Mouse (Mus musculus): ENCODE measurements around the gene Hsdl2. TPM values are rescaled to one million over a fixed set of nuclear protein-coding genes. Genes with fewer than 3 reads are reported as not detected.

Hsdl2 gene
- 40.3 and 44.1 TPM in 2 replicates for polyA plus RNA-seq (2014; fragmentation: Nextera tagmentation; extraction: Ambion mirVana)

- ATAC-seq (ENCODE audit: insufficient read depth, low FRiP score, low TSS enrichment) (peak; percentile 95), DNase-seq (ENCODE audit: low spot score) (peak; percentile 99)
- Histone ChIP-seq H3K4me2 (ENCODE audit: low read depth) (peak within 1 kb of the TSS; percentile 55), H3K27ac (ENCODE audit: low read depth, low read length) (peak within 1 kb of the TSS; percentile 50), H3K9me3 (ENCODE audit: control insufficient read depth, low read length) (no peaks in the 10 kb centered on the region), H3K9ac (ENCODE audit: low read length) (peak within 1 kb of the TSS; percentile 62), H3K27me3 (ENCODE audit: control insufficient read depth, insufficient read depth, low read length) (no peaks in the 10 kb centered on the region), H3K36me3 (ENCODE audit: control insufficient read depth, insufficient read depth, low read length) (no peaks in the 10 kb centered on the region), H3K4me3 (ENCODE audit: low read depth, low read length) (peak within 1 kb of the TSS; percentile 70), H3K4me1 (ENCODE audit: control insufficient read depth, insufficient read depth, low read length) (peaks cover 4% of the 10 kb centered on the region; the same call in 1 of the 2 replicates)
- under 1% methylated on average over 60 of the region's 61 CpGs for WGBS
Observed at GRCm38 (mm10) chr4:59581314-59582185, at the start of gene Hsdl2. TSS of gene Hsdl2 (plus strand) at chr4:59581563.

GRCm38 (mm10) chr4:59533268-59533667, 48.1 kb upstream of the Hsdl2 start:
- no peaks in the 10 kb centered on the region for H3K9me3 ChIP-seq (ENCODE audit: control insufficient read depth, low read length)
- 89% methylated on average over 2 of the region's 2 CpGs for WGBS
- H3K4me1 ChIP-seq (ENCODE audit: control insufficient read depth, insufficient read depth, low read length), result no peaks in the 10 kb centered on the region
- no peak overlapping the region for H3K9ac ChIP-seq (ENCODE audit: low read length)
- H3K27ac ChIP-seq (ENCODE audit: low read depth, low read length), result no peak overlapping the region
- no peak for DNase-seq (ENCODE audit: low spot score)
- H3K36me3 ChIP-seq (ENCODE audit: control insufficient read depth, insufficient read depth, low read length), result no peaks in the 10 kb centered on the region
- no peak overlapping the region for H3K4me2 ChIP-seq (ENCODE audit: low read depth)
- no peaks in the 10 kb centered on the region for H3K27me3 ChIP-seq (ENCODE audit: control insufficient read depth, insufficient read depth, low read length)
- H3K4me3 ChIP-seq (ENCODE audit: low read depth, low read length), result no peak overlapping the region
- no peak for ATAC-seq (ENCODE audit: insufficient read depth, low FRiP score, low TSS enrichment)

- H3K4me2 ChIP-seq (ENCODE audit: low read depth), result no peak overlapping the region
- H3K9ac ChIP-seq (ENCODE audit: low read length), result no peak overlapping the region
Observed at GRCm38 (mm10) chr4:59535624-59536023, 45.7 kb upstream of the Hsdl2 start.

GRCm38 (mm10) chr4:59536281-59536680, 45.1 kb upstream of the Hsdl2 start:
- H3K27ac ChIP-seq (ENCODE audit: low read depth, low read length), result no peak overlapping the region
- no peaks in the 10 kb centered on the region for H3K9me3 ChIP-seq (ENCODE audit: control insufficient read depth, low read length)
- ATAC-seq (ENCODE audit: insufficient read depth, low FRiP score, low TSS enrichment) (no peak), DNase-seq (ENCODE audit: low spot score) (no peak)
- no peaks in the 10 kb centered on the region for H3K36me3 ChIP-seq (ENCODE audit: control insufficient read depth, insufficient read depth, low read length)
- no peaks in the 10 kb centered on the region for H3K27me3 ChIP-seq (ENCODE audit: control insufficient read depth, insufficient read depth, low read length)
- 92% methylated on average over 1 of the region's 1 CpGs for WGBS
- no peak overlapping the region for H3K4me2 ChIP-seq (ENCODE audit: low read depth)
- no peak overlapping the region for H3K4me3 ChIP-seq (ENCODE audit: low read depth, low read length)
- H3K4me1 ChIP-seq (ENCODE audit: control insufficient read depth, insufficient read depth, low read length), result no peaks in the 10 kb centered on the region
- no peak overlapping the region for H3K9ac ChIP-seq (ENCODE audit: low read length)

More at GRCm38 (mm10) chr4:59535624-59536023, 45.7 kb upstream of the Hsdl2 start:
- ATAC-seq (ENCODE audit: insufficient read depth, low FRiP score, low TSS enrichment) (no peak), DNase-seq (ENCODE audit: low spot score) (no peak)
- no peak overlapping the region for H3K27ac ChIP-seq (ENCODE audit: low read depth, low read length)
- H3K27me3 ChIP-seq (ENCODE audit: control insufficient read depth, insufficient read depth, low read length), result no peaks in the 10 kb centered on the region
- no peaks in the 10 kb centered on the region for H3K4me1 ChIP-seq (ENCODE audit: control insufficient read depth, insufficient read depth, low read length)
- H3K36me3 ChIP-seq (ENCODE audit: control insufficient read depth, insufficient read depth, low read length), result no peaks in the 10 kb centered on the region
- no peak overlapping the region for H3K4me3 ChIP-seq (ENCODE audit: low read depth, low read length)
- H3K9me3 ChIP-seq (ENCODE audit: control insufficient read depth, low read length), result no peaks in the 10 kb centered on the region

- DNase-seq (ENCODE audit: low spot score) (no peak), ATAC-seq (ENCODE audit: insufficient read depth, low FRiP score, low TSS enrichment) (no peak)
- Histone ChIP-seq H3K9ac (ENCODE audit: low read length) (no peak overlapping the region), H3K27ac (ENCODE audit: low read depth, low read length) (no peak overlapping the region), H3K4me1 (ENCODE audit: control insufficient read depth, insufficient read depth, low read length) (0 out of 2 replicates have a peak, but pooled peaks cover 3% of the 10 kb centered on the region), H3K4me2 (ENCODE audit: low read depth) (no peak overlapping the region), H3K36me3 (ENCODE audit: control insufficient read depth, insufficient read depth, low read length) (no peaks in the 10 kb centered on the region), H3K9me3 (ENCODE audit: control insufficient read depth, low read length) (no peaks in the 10 kb centered on the region), H3K27me3 (ENCODE audit: control insufficient read depth, insufficient read depth, low read length) (no peaks in the 10 kb centered on the region), H3K4me3 (ENCODE audit: low read depth, low read length) (no peak overlapping the region)
Observed at GRCm38 (mm10) chr4:59543006-59543405, 38.4 kb upstream of the Hsdl2 start.

- Histone ChIP-seq H3K36me3 (ENCODE audit: control insufficient read depth, insufficient read depth, low read length) (no peaks in the 10 kb centered on the region), H3K9me3 (ENCODE audit: control insufficient read depth, low read length) (no peaks in the 10 kb centered on the region), H3K27ac (ENCODE audit: low read depth, low read length) (no peak overlapping the region), H3K4me2 (ENCODE audit: low read depth) (no peak overlapping the region), H3K4me1 (ENCODE audit: control insufficient read depth, insufficient read depth, low read length) (0 out of 2 replicates have a peak, but pooled peaks cover 3% of the 10 kb centered on the region), H3K9ac (ENCODE audit: low read length) (no peak overlapping the region), H3K27me3 (ENCODE audit: control insufficient read depth, insufficient read depth, low read length) (no peaks in the 10 kb centered on the region), H3K4me3 (ENCODE audit: low read depth, low read length) (no peak overlapping the region)
- no peak for ATAC-seq (ENCODE audit: insufficient read depth, low FRiP score, low TSS enrichment)
- WGBS, result 83% methylated on average over 2 of the region's 2 CpGs
- DNase-seq (ENCODE audit: low spot score), result no peak
Observed at GRCm38 (mm10) chr4:59544654-59545053, 36.7 kb upstream of the Hsdl2 start.

- H3K36me3 ChIP-seq (ENCODE audit: control insufficient read depth, insufficient read depth, low read length), result no peaks in the 10 kb centered on the region
- H3K4me3 ChIP-seq (ENCODE audit: low read depth, low read length), result no peak overlapping the region
- no peak for ATAC-seq (ENCODE audit: insufficient read depth, low FRiP score, low TSS enrichment)
- no peaks in the 10 kb centered on the region for H3K27me3 ChIP-seq (ENCODE audit: control insufficient read depth, insufficient read depth, low read length)
- H3K27ac ChIP-seq (ENCODE audit: low read depth, low read length), result no peak overlapping the region
- 0 out of 2 replicates have a peak, but pooled peaks cover 3% of the 10 kb centered on the region for H3K4me1 ChIP-seq (ENCODE audit: control insufficient read depth, insufficient read depth, low read length)
- no peak overlapping the region for H3K4me2 ChIP-seq (ENCODE audit: low read depth)
- 75% methylated on average over 7 of the region's 7 CpGs for WGBS
- H3K9ac ChIP-seq (ENCODE audit: low read length), result no peak overlapping the region
- no peak for DNase-seq (ENCODE audit: low spot score)
- no peaks in the 10 kb centered on the region for H3K9me3 ChIP-seq (ENCODE audit: control insufficient read depth, low read length)
Observed at GRCm38 (mm10) chr4:59546285-59547071, 34.9 kb upstream of the Hsdl2 start.

- ATAC-seq (ENCODE audit: insufficient read depth, low FRiP score, low TSS enrichment) (no peak), DNase-seq (ENCODE audit: low spot score) (peak; percentile 21)
- H3K4me1 ChIP-seq (ENCODE audit: control insufficient read depth, insufficient read depth, low read length), result 0 out of 2 replicates have a peak, but pooled peaks cover 3% of the 10 kb centered on the region
- H3K9me3 ChIP-seq (ENCODE audit: control insufficient read depth, low read length), result no peaks in the 10 kb centered on the region
- H3K27me3 ChIP-seq (ENCODE audit: control insufficient read depth, insufficient read depth, low read length), result no peaks in the 10 kb centered on the region
- no peak overlapping the region for H3K27ac ChIP-seq (ENCODE audit: low read depth, low read length)
- H3K36me3 ChIP-seq (ENCODE audit: control insufficient read depth, insufficient read depth, low read length), result no peaks in the 10 kb centered on the region
- WGBS, result 25% methylated on average over 11 of the region's 11 CpGs
- peak overlapping the region; percentile 75 for H3K4me2 ChIP-seq (ENCODE audit: low read depth)
- H3K4me3 ChIP-seq (ENCODE audit: low read depth, low read length), result peak overlapping the region; percentile 86
- H3K9ac ChIP-seq (ENCODE audit: low read length), result no peak overlapping the region; the same call in 1 of the 2 replicates
Observed at GRCm38 (mm10) chr4:59547136-59547889, 34.0 kb upstream of the Hsdl2 start.

Measured in neural tube, embryonic 11.5 days (tissue).